Comparison of ENCODE assay signal across 18 mouse cellular contexts in the genomic region with DNA sequence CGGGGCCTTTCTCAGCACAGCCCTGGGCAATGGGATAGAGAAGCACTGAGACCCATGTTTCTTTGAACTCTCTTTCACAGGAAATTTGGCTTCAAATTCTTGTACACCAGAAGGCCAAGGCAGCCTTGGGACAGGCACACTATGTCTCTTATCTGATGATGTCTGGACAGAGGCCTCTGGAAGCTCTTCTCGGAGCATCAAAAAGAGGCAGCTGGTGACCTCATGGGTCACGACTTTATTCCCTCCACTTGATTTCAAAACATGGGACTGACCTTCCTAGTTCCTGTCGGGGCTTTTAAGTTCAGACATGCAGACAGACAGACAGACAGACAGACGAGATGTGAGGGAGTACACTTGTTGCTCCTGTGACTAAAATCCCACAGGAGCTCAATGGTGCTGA. TPM values are rescaled to one million over a fixed set of nuclear protein-coding genes. Genes with fewer than 3 reads are reported as not detected.
A peak's percentile ranks its signal among the peaks of the same experiment; 100 is the strongest.
DNase-seq lines count a peak whose midpoint lies in the region; ATAC-seq and TF ChIP-seq lines count a peak whose summit lies in the region.
"Had no signal": no experiment of that assay in that cellular context is flagged by ENCODE, and none has a peak within 500 bp of the region (broad histone marks: within the 10 kb centered on the region; RNA-seq: fewer than 3 reads in every experiment).

No protein-coding gene starts in this region.

- no peak for ATAC-seq in midbrain, postnatal 0 days (ENCODE audit: low FRiP score)
- no peak for ATAC-seq in liver, embryonic 12.5 days
- ATAC-seq: forebrain, embryonic 14.5 days had no signal

- H3K4me3 ChIP-seq in heart, embryonic 10.5 days, result no peak overlapping the region
- no peak overlapping the region for H3K4me3 ChIP-seq in midbrain, embryonic 10.5 days
- no peak overlapping the region for H3K4me3 ChIP-seq in midbrain, postnatal 0 days (ENCODE audit: low read depth, low read length)
- no peak overlapping the region for H3K4me3 ChIP-seq in liver, embryonic 12.5 days
- H3K4me3 ChIP-seq: embryonic facial prominence, embryonic 13.5 days; hindbrain, embryonic 15.5 days; intestine, embryonic 15.5 days; neural tube, embryonic 12.5 days; stomach, embryonic 15.5 days had no signal

- no peaks in the 10 kb centered on the region for H3K36me3 ChIP-seq in heart, embryonic 10.5 days
- no peaks in the 10 kb centered on the region for H3K36me3 ChIP-seq in midbrain, embryonic 10.5 days
- H3K36me3 ChIP-seq in midbrain, postnatal 0 days (ENCODE audit: insufficient read depth, low read length), result no peaks in the 10 kb centered on the region
- no peaks in the 10 kb centered on the region for H3K36me3 ChIP-seq in liver, embryonic 12.5 days
- H3K36me3 ChIP-seq: embryonic facial prominence, embryonic 13.5 days; hindbrain, embryonic 15.5 days; intestine, embryonic 15.5 days; neural tube, embryonic 12.5 days; stomach, embryonic 15.5 days had no signal

- no peak overlapping the region for H3K9ac ChIP-seq in midbrain, postnatal 0 days (replicated peaks; ENCODE audit: low read length, poor library complexity, severe bottlenecking)
- no peak overlapping the region for H3K9ac ChIP-seq in liver, embryonic 12.5 days
- H3K9ac ChIP-seq: embryonic facial prominence, embryonic 13.5 days; hindbrain, embryonic 15.5 days; intestine, embryonic 15.5 days; neural tube, embryonic 12.5 days; stomach, embryonic 15.5 days had no signal

- intact Hi-C loops in heart, postnatal 14 days (cut with DNase I), result no loop called here

- 28% methylated on average over 5 of the region's 5 CpGs for WGBS in heart, embryonic 10.5 days
- 58% methylated on average over 5 of the region's 5 CpGs for whole genome bisulfite sequencing in midbrain, embryonic 10.5 days
- WGBS in midbrain, postnatal 0 days, result 80% methylated on average over 5 of the region's 5 CpGs
- 44% methylated on average over 5 of the region's 5 CpGs for WGBS in liver, embryonic 12.5 days (ENCODE audit: insufficient replicate concordance)

- peaks cover 49% of the 10 kb centered on the region for H3K4me1 ChIP-seq in heart, embryonic 10.5 days
- peaks cover 35% of the 10 kb centered on the region for H3K4me1 ChIP-seq in midbrain, embryonic 10.5 days
- H3K4me1 ChIP-seq in midbrain, postnatal 0 days (ENCODE audit: insufficient read depth, low read length), result no peaks in the 10 kb centered on the region; the same call in 1 of the 2 replicates
- H3K4me1 ChIP-seq in liver, embryonic 12.5 days, result peaks cover 55% of the 10 kb centered on the region

- H3K27ac ChIP-seq in heart, embryonic 10.5 days, result peak overlapping the region; percentile 63; the same call in 1 of the 2 replicates
- 0 out of 2 replicates have a peak overlapping the region, but pooled peaks have one; percentile 7 for H3K27ac ChIP-seq in midbrain, embryonic 10.5 days (replicated peaks)
- H3K27ac ChIP-seq in midbrain, postnatal 0 days (ENCODE audit: low read depth, low read length), result no peak overlapping the region
- peak overlapping the region; percentile 27; the same call in 1 of the 2 replicates for H3K27ac ChIP-seq in liver, embryonic 12.5 days
- H3K27ac ChIP-seq: embryonic facial prominence, embryonic 13.5 days; hindbrain, embryonic 15.5 days; kidney, postnatal 0 days; neural tube, embryonic 12.5 days; stomach, embryonic 15.5 days had no signal

- no peak for TF ChIP-seq CTCF in midbrain, postnatal 0 days (IDR thresholded peaks at IDR 0.05)

- no peak for DNase-seq in heart, embryonic 10.5 days (ENCODE audit: low spot score)
- no peak for DNase-seq in heart, postnatal 14 days
- no peak for DNase-seq in midbrain, embryonic 10.5 days (ENCODE audit: low spot score)
- no peak for DNase-seq in midbrain, postnatal 0 days (ENCODE audit: low spot score)
- no peak for DNase-seq in right cerebral cortex, adult 18-20 months
- no peak for DNase-seq in spleen, adult 12 weeks (ENCODE audit: low spot score)
- DNase-seq: cerebellum, adult 8-10 months; gastrocnemius, postnatal 14 days; heart, adult 18-20 months; heart, postnatal 4 days had no signal

- no peaks in the 10 kb centered on the region for H3K9me3 ChIP-seq in heart, embryonic 10.5 days
- no peaks in the 10 kb centered on the region for H3K9me3 ChIP-seq in midbrain, embryonic 10.5 days (replicated peaks)
- H3K9me3 ChIP-seq in midbrain, postnatal 0 days (ENCODE audit: low read length), result no peaks in the 10 kb centered on the region
- no peaks in the 10 kb centered on the region for H3K9me3 ChIP-seq in liver, embryonic 12.5 days (replicated peaks)
- H3K9me3 ChIP-seq: embryonic facial prominence, embryonic 13.5 days; hindbrain, embryonic 15.5 days; intestine, embryonic 15.5 days; neural tube, embryonic 12.5 days; stomach, embryonic 15.5 days had no signal

- no peak overlapping the region for H3K4me2 ChIP-seq in midbrain, postnatal 0 days (ENCODE audit: low read depth, low read length, poor library complexity, severe bottlenecking)
- H3K4me2 ChIP-seq in liver, embryonic 12.5 days, result no peak overlapping the region
- H3K4me2 ChIP-seq: embryonic facial prominence, embryonic 13.5 days; hindbrain, embryonic 15.5 days; intestine, embryonic 15.5 days; neural tube, embryonic 12.5 days; stomach, embryonic 15.5 days had no signal

- no peaks in the 10 kb centered on the region for H3K27me3 ChIP-seq in heart, embryonic 10.5 days (ENCODE audit: insufficient read depth, poor library complexity, severe bottlenecking)
- no peaks in the 10 kb centered on the region for H3K27me3 ChIP-seq in midbrain, embryonic 10.5 days (ENCODE audit: low read depth, poor library complexity, severe bottlenecking)
- H3K27me3 ChIP-seq in midbrain, postnatal 0 days (ENCODE audit: insufficient read depth, low read length), result no peaks in the 10 kb centered on the region
- no peaks in the 10 kb centered on the region for H3K27me3 ChIP-seq in liver, embryonic 12.5 days (replicated peaks)
- H3K27me3 ChIP-seq: embryonic facial prominence, embryonic 13.5 days; hindbrain, embryonic 15.5 days; intestine, embryonic 15.5 days; neural tube, embryonic 12.5 days; stomach, embryonic 15.5 days had no signal

RNA-seq across cellular contexts. Expression of a gene that starts 48.3 kb away (rescaled TPM):
- 16.9 and 17.4 TPM in 2 replicates for polyA plus RNA-seq in heart, embryonic 10.5 days (2016; fragmentation: Nextera tagmentation; extraction: Ambion mirVana)
- total RNA-seq in heart, postnatal 14 days (2021), result 10 to 100 TPM; 16.5 to 19.7 TPM
- polyA plus RNA-seq in midbrain, embryonic 10.5 days (2016; fragmentation: Nextera tagmentation; extraction: Ambion mirVana), result 25.0 and 25.1 TPM in 2 replicates
- 6.5 and 13.1 TPM in 2 replicates for total RNA-seq in midbrain, postnatal 0 days (2014; rRNA removed)
- polyA plus RNA-seq in midbrain, postnatal 0 days (2015; fragmentation: Nextera tagmentation; extraction: Ambion mirVana), result 3.7 and 5.1 TPM in 2 replicates
- polyA plus RNA-seq in liver, embryonic 12.5 days (2016; fragmentation: Nextera tagmentation; extraction: Ambion mirVana), result 9.4 and 9.7 TPM in 2 replicates
